Mouse (Mus musculus): Measurements from ENCODE around the gene Fam169b.
A peak's percentile ranks its signal among the peaks of the same experiment; 100 is the strongest.

The Fam169b gene

DNA sequence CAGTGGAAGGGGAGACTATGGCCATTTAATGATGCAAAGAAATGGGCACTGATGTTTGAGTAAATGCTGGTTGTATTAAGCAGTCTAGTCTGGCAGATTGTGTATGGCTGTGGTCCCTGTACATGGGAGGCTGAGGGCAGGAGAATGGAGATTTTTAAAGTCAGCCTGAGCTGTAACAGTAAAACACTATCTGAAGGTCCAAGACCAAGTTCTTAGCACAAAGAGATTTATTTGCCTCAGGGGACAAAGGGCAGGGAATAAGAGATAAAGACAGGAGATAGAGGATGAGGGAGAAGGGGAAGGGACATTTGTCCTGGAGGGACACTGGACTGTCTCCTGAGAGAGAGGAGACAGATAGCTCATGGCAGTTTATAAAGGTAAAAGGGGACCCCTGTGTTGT is at the start of gene Fam169b:
Gene Fam169b, plus strand, starts transcription at position 325 of the 400 bp plus-strand sequence.
- DNase-seq (ENCODE audit: low spot score), result no peak

GRCm38 (mm10) chr7:68224006-68224405 is 49.6 kb upstream of the Fam169b start:
- DNase-seq (ENCODE audit: low spot score), result no peak

GRCm38 (mm10) chr7:68225427-68226054 is 48.1 kb upstream of the Fam169b start:
- DNase-seq (ENCODE audit: low spot score), result no peak

DNA sequence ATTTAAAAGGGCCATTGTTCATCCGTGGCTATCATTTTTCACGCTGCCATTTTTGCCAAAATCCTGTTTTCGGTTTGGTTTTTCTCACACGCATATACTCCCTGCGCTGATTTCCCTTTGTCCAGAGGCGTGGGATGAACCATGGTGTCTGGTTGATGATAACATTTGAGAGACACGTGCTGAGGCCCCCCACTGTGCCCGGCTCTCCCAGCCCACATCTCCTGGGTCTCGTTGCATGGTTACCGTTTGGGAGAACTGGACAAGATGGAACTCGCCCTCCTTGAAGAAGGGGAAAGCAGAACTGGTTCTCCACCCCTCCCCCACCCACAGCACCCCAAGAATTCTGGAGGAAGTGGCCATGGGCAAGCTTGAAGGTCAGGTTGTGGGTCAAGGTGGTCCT is 46.6 kb upstream of the Fam169b start:
- no peak for DNase-seq (ENCODE audit: low spot score)

GRCm38 (mm10) chr7:68227621-68228020 is 46.0 kb upstream of the Fam169b start:
- DNase-seq (ENCODE audit: low spot score), result no peak

DNA sequence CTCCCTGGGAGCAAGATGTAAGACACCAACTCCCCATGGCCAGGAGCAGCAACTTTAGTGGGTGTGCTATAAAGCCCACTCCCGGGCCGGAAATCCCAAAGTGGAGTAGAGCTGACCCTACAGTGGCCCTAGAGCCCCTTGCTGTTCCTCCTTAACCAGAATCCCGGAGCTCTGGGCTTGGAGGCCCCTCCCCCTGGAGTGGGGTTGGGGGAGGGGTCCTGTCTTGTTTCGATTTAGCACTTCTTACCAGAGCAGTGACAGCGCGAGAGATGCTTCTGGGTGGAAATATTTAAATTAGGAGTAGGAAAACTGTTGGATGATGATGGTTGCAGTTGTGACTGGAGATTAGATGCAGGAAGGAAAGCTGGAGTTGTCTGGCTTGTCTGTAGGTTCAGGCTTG is 45.1 kb upstream of the Fam169b start:
- DNase-seq (ENCODE audit: low spot score), result no peak

- DNase-seq (ENCODE audit: low spot score), result no peak
Observed at GRCm38 (mm10) chr7:68230831-68231230, 42.8 kb upstream of the Fam169b start.

- DNase-seq (ENCODE audit: low spot score), result no peak
Observed at GRCm38 (mm10) chr7:68232521-68232920, 41.1 kb upstream of the Fam169b start.

GRCm38 (mm10) chr7:68233619-68234223 is 39.9 kb upstream of the Fam169b start:
- DNase-seq (ENCODE audit: low spot score), result peak; percentile 66

DNA sequence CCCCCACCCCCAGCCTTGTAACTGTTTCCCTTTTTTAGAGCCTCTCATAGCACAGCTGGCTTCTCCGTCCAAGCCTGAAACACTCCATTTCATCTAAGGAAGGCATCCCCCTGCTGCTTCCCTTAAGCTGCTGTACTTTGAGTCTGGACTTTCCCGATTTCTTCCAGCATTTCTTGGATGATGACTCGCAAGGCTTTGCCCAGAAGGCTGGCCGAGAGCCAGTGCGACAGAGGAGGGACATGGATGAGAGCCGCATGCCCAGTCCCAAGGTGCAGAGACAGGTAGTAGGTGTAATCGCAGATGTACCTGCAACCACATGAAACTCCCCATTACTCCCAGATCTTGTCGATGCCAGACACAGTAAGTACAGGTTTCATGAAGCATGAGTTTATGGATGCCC is 36.8 kb upstream of the Fam169b start:
- DNase-seq (ENCODE audit: low spot score), result no peak

GRCm38 (mm10) chr7:68239220-68239827 is 34.3 kb upstream of the Fam169b start:
- DNase-seq (ENCODE audit: low spot score), result no peak

- DNase-seq (ENCODE audit: low spot score), result no peak
Observed at GRCm38 (mm10) chr7:68241205-68241604, 32.4 kb upstream of the Fam169b start.

DNA sequence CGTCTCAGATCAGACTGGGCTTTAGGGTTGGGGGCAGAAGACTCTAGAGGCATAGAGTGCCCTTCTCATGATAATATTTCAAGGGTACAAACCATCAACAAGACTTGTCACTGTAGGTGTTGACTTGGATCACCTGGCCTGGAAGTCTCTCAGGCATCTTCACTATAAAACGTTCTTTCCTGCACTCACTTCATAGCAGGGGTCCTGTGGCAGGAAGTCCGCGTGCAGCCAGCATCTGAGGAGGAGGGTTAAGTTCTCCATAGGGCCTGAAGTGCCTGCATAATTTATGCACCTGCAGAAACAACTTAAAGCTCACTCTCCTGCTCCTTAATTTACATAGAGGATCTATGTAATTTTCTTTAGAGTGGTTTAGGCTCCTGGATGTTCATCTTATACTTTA is 28.0 kb upstream of the Fam169b start:
- DNase-seq (ENCODE audit: low spot score), result no peak

DNA sequence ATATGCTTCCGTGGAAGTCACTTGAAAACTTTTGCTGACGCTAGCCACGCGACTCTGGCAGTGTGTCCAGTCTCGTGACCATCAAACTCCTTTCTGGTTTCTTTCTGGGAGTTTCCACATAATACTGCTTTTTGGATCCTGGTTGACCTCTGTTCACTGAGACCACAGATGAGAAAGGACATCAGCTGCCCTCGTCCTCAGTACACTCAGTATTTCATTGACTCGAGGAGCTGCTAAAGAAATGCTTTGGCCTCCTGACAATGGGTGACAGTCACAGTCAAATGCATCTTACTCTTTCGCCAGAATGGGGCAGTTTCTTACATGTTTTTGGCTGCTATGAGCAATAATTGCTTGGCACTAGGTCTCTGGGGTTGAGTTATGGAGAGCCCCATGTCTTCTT is 27.4 kb upstream of the Fam169b start:
- DNase-seq (ENCODE audit: low spot score), result no peak

DNA sequence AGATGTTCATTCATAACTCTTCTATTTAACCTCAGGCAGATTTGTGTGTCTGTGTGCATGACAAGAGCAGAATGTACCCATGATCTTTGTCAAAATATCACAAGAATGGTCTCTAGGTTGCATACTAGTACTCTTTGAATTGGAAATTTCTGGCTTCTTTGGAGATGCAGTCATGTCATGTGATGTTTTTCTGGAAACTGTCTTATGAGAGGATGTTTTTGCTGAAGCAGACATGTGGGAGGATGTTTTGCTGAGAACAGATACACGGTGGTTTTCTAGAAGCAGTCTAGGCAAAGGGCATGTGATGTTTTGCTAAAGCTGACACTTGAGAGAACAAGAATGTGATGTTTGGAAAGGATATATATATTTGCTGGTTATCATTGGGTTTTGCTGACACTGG is 23.2 kb upstream of the Fam169b start:
- DNase-seq (ENCODE audit: low spot score), result no peak

DNA sequence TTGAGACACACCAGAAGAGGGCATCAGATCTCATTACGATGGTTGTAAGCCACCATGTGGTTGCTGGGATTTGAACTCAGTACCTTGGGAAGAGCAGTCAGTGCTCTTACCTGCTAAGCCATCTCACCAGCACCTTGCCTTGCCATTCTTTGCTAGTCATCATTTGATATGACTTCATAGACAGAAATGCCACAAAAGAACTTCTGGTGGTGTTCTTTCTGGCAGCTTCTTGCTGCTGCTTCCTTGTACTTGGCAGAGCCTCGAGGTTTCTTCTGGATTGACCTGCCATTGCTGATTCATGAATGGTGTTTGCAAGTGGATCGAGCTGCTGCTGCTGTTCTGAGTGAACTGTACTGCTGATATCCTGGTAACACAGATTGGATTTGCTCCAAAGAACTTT is 22.7 kb upstream of the Fam169b start:
- DNase-seq (ENCODE audit: low spot score), result no peak

DNA sequence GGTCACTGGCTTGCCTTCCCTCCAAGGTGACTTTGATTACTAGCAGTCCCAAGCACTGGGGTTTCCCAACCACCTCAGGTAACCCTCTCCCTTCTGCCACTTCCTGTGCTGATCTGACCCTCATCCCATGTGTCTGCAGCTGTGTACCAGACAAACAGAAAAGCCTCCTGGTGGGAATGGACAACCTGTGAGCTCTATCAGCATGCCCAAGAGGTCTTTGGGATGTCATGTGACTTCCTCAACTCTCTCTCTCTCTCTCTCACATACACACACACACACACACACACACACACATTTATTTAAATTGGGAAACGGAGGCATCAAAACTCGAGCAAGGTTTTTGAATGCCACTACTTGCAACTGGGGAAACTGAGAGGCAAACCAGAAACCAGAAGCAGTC is 15.9 kb upstream of the Fam169b start:
- DNase-seq (ENCODE audit: low spot score), result no peak

DNA sequence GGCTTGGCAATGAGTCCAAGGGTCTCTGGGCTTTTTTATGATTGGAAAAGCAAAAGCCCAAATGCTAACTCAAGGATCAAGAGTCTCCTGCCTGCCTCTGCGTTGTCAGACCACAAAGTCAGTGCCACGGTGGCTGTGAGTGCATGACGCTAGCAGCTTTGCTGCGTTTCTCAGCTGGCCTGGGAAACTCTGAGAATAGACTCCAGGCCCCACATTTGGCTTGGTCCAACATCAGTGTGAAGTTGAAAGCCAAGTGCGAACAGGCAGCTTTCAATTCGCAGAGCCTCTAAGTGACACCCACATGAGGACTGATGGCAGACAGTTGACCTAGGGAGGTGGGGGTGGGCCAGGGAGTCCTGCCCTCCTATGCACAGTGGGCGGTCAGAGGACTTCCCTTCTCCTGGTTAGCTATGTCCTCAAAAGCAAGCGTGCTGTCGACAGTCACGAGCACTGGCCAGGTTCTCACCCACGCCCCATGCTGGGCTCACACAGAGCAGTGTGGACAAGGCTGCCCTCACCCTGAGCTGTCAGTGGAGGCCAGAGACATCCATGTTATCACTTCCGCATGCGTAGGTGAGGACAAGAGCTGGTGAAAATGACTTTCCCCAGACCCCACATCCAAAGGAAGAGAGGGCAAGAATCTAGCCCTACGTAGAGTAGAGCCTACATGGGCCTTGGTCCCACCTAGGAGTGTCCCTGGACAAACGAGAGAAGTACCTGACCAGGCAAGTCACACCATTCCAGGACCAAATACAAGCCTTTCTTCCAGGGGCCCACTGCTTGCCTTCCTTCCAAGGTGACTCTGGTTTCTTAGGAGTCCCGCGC is 15.1 kb upstream of the Fam169b start:
- no peak for DNase-seq (ENCODE audit: low spot score)

DNA sequence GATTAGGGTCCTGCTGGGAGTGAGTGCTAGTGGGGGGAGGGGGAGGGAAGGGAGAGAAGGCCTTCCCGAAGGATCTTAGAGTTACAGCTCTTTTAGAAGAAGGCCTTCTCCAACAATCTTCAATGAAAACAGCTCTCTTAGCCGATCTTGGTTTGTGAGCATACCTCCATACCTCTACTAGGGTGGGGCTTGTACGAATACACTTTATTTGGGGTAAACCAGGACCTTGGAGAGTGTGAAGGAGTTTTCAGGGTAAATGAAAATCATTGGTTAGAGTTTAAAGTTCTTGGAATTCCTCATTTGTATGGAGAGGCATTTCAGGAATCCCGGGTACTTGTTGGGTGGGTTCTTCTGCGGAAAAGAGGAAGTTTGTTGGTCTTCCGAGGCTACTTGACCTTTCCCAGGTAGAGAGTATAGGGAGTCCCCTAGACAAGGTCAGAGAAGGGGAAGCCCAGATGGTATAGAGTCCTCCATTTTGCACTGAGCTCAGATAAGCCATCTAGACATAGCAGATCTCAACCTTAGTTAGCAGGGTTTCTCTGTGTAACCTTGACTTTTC is 14.0 kb upstream of the Fam169b start:
- no peak for DNase-seq (ENCODE audit: low spot score)

DNA sequence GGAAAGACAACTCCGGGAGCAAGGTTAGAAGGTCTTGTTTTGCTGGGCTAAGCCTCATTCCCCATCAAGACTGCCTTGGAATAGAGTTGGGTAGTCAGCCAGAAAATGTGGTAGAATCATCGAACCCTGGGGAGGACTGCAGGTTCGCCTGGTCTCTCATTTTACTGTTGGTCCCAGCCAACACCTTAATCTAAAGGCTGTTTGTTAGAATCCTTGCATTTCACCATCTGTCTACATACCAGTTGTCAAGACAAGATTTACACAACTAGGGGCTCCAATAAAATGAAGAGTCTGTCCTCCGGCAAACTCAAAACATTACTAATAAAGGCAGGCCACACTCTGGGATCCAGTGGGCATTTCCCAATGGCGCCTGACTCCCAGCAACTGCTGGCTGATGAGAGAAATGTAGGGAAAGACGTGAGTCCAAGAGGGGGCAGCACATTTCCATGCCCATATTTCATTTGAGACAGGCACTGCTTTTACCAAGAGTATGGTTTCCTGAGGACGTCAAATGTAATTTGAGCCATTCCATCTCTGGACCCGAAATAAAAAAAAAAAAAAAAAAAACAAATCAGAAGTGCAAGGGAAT is 10.9 kb upstream of the Fam169b start:
- no peak for DNase-seq (ENCODE audit: low spot score)

DNA sequence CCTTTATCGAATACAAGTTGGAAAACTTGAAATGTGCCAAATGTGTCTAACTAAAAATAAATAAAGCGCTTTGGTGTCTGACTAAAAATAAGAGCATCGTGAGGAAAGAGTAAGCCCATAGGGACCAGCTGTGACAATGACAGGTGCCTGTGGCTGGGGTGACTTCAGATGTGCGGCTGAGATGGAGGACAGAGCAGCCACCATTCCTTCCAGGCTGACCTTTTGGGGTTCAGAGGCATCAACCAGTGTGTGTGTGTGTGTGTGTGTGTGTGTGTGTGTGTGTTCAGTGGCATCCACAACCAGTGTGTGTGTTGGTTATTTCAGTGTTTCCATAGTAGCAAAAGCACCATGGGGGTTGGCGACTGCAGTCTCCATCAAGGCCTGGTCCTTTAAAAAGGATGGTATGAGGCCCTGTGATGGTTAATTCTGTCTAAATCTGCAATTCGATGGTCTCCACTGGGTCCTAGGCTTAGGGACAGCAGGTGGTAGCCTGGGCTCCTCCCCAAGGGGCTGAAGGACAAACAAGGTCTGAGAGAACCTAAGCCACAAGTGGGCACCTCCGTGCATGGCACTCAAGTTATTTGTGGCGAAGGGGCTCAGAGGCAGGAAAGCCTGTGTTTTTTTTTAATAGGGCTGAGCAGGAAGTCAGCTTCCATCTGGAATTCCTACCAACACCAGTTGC is 10.2 kb upstream of the Fam169b start:
- no peak for DNase-seq (ENCODE audit: low spot score)

- peak; percentile 34 for DNase-seq (ENCODE audit: low spot score)
Observed at GRCm38 (mm10) chr7:68264028-68264453, 9.6 kb upstream of the Fam169b start, which contains the start of gene Pgpep1l. Gene Pgpep1l (minus strand): TSS chr7:68264233.

Data from yolk sac, embryonic 10.5 days (tissue).